Mouse (Mus musculus) ES-Bruce4 (cell line): ENCODE results near the gene Syt2. TPM values are rescaled to one million over a fixed set of nuclear protein-coding genes. Genes with fewer than 3 reads are reported as not detected.

Experiments used
- H3K27ac ChIP-seq: 2 replicates; pipeline ENCODE4 v1.5.1; 2012; ENCODE audit warnings: low read length, inconsistent platforms; ENCODE audit not compliant: insufficient read depth
- H3K27me3 ChIP-seq: 2 replicates; pipeline ENCODE4 v1.6.1; 2012; ENCODE audit warnings: mild to moderate bottlenecking, low read length, inconsistent platforms; ENCODE audit not compliant: control insufficient read depth, poor library complexity, insufficient read depth, severe bottlenecking
- H3K36me3 ChIP-seq: 2 replicates; pipeline ENCODE4 v1.6.1; 2012; ENCODE audit warnings: inconsistent platforms, mild to moderate bottlenecking, low read length, moderate library complexity; ENCODE audit not compliant: control insufficient read depth, poor library complexity, insufficient read depth, severe bottlenecking
- H3K4me1 ChIP-seq: one replicate; pipeline ENCODE4 v1.8.1; 2011; ENCODE audit warnings: low read length; ENCODE audit not compliant: control insufficient read depth, insufficient read depth
- H3K4me3 ChIP-seq: 2 replicates; pipeline ENCODE4 v1.5.1; 2011; ENCODE audit warnings: low read depth, mild to moderate bottlenecking, low read length
- H3K9ac ChIP-seq: 2 replicates; pipeline ENCODE4 v1.6.1; 2012; ENCODE audit warnings: low read depth, mild to moderate bottlenecking, inconsistent platforms; ENCODE audit not compliant: poor library complexity, severe bottlenecking
- H3K9me3 ChIP-seq: replicated peaks from 2 replicates; pipeline ENCODE4 v1.6.1; 2012; ENCODE audit warnings: mild to moderate bottlenecking, low read length, inconsistent platforms; ENCODE audit not compliant: control insufficient read depth, poor library complexity, insufficient read depth, severe bottlenecking
- CTCF ChIP-seq: IDR thresholded peaks from one replicate; pipeline ENCODE4 v1.8.1; 2011; ENCODE audit warnings: low read depth, low read length
- EP300 ChIP-seq: IDR thresholded peaks from 2 replicates; pipeline ENCODE4 v1.6.1; 2011; ENCODE audit warnings: low read depth, low read length; ENCODE audit not compliant: insufficient read depth
- POLR2A ChIP-seq: IDR thresholded peaks from one replicate; pipeline ENCODE4 v1.8.1; 2011; ENCODE audit warnings: low read length; ENCODE audit not compliant: insufficient read depth
- polyA plus RNA-seq: library from polyadenylated mRNA; stranded (reverse); fragments of >200 nt; gene quantifications from 2 replicates; pipeline ENCODE4 v1.2.4, GENCODE M21; 2011; ENCODE audit warnings: low read depth; ENCODE audit not compliant: missing spikeins, insufficient read depth, insufficient read length

The Syt2 gene
- polyA plus RNA-seq, 1 experiment, result 0.12 TPM

- no peaks in the 10 kb centered on the region for H3K27me3 ChIP-seq
- H3K27ac ChIP-seq, result no peak overlapping the region
- no peaks in the 10 kb centered on the region for H3K4me1 ChIP-seq
- TF ChIP-seq EP300 (no peak), POLR2A (no peak), CTCF (no peak)
- no peaks in the 10 kb centered on the region for H3K9me3 ChIP-seq
- no peaks in the 10 kb centered on the region for H3K36me3 ChIP-seq
- H3K9ac ChIP-seq, result no peak overlapping the region
- no peak overlapping the region for H3K4me3 ChIP-seq
Observed at GRCm38 (mm10) chr1:134763250-134763649, 116.8 kb downstream of the Syt2 start.

- Histone ChIP-seq H3K9ac (no peak overlapping the region), H3K36me3 (no peaks in the 10 kb centered on the region), H3K9me3 (no peaks in the 10 kb centered on the region), H3K4me1 (no peaks in the 10 kb centered on the region), H3K27me3 (no peaks in the 10 kb centered on the region), H3K27ac (no peak overlapping the region), H3K4me3 (no peak overlapping the region)
- TF ChIP-seq CTCF (no peak), POLR2A (no peak), EP300 (no peak)
Observed at GRCm38 (mm10) chr1:134763776-134764438, 117.4 kb downstream of the Syt2 start.

- no peak overlapping the region for H3K9ac ChIP-seq
- H3K27ac ChIP-seq, result no peak overlapping the region
- H3K36me3 ChIP-seq, result no peaks in the 10 kb centered on the region
- H3K27me3 ChIP-seq, result no peaks in the 10 kb centered on the region
- no peak for TF ChIP-seq CTCF
- no peak for TF ChIP-seq POLR2A
- TF ChIP-seq EP300, result no peak
- no peak overlapping the region for H3K4me3 ChIP-seq
- no peaks in the 10 kb centered on the region for H3K4me1 ChIP-seq
- H3K9me3 ChIP-seq, result no peaks in the 10 kb centered on the region
Observed at GRCm38 (mm10) chr1:134764831-134765458, 118.5 kb downstream of the Syt2 start.

GRCm38 (mm10) chr1:134766448-134766847 is 120.0 kb downstream of the Syt2 start:
- H3K4me3 ChIP-seq, result no peak overlapping the region
- H3K9me3 ChIP-seq, result no peaks in the 10 kb centered on the region
- no peaks in the 10 kb centered on the region for H3K4me1 ChIP-seq
- no peak overlapping the region for H3K27ac ChIP-seq
- no peak overlapping the region for H3K9ac ChIP-seq
- no peaks in the 10 kb centered on the region for H3K36me3 ChIP-seq
- TF ChIP-seq CTCF, result no peak
- TF ChIP-seq POLR2A, result no peak
- TF ChIP-seq EP300, result no peak
- no peaks in the 10 kb centered on the region for H3K27me3 ChIP-seq

GRCm38 (mm10) chr1:134770312-134770711 is 123.8 kb downstream of the Syt2 start:
- no peaks in the 10 kb centered on the region for H3K9me3 ChIP-seq
- no peak overlapping the region for H3K4me3 ChIP-seq
- H3K36me3 ChIP-seq, result no peaks in the 10 kb centered on the region
- no peak overlapping the region for H3K9ac ChIP-seq
- no peak overlapping the region for H3K27ac ChIP-seq
- TF ChIP-seq EP300 (no peak), CTCF (no peak)
- no peaks in the 10 kb centered on the region for H3K4me1 ChIP-seq
- H3K27me3 ChIP-seq, result no peaks in the 10 kb centered on the region

- TF ChIP-seq POLR2A (no peak), CTCF (no peak), EP300 (no peak)
- Histone ChIP-seq H3K27ac (no peak overlapping the region), H3K9me3 (no peaks in the 10 kb centered on the region)
Observed at GRCm38 (mm10) chr1:134771353-134771752, 124.9 kb downstream of the Syt2 start.

More at GRCm38 (mm10) chr1:134771353-134771752, 124.9 kb downstream of the Syt2 start:
- Histone ChIP-seq H3K4me1 (no peaks in the 10 kb centered on the region), H3K4me3 (no peak overlapping the region), H3K27me3 (no peaks in the 10 kb centered on the region), H3K9ac (no peak overlapping the region), H3K36me3 (no peaks in the 10 kb centered on the region)
